Mouse (Mus musculus) myocyte (in vitro differentiated cells): Measurements from ENCODE around the gene Mthfd2.

Experiments used
- CEBPB ChIP-seq: IDR thresholded peaks from 2 replicates; pipeline ENCODE4 v1.6.1; 2011; ENCODE audit warnings: mild to moderate bottlenecking, moderate library complexity; ENCODE audit not compliant: poor library complexity, insufficient read depth, severe bottlenecking
- E2F4 ChIP-seq: IDR thresholded peaks from one replicate; pipeline ENCODE4 v1.6.1; 2011; ENCODE audit warnings: mild to moderate bottlenecking, control low read depth, moderate library complexity; ENCODE audit not compliant: insufficient read depth
- MAX ChIP-seq: IDR thresholded peaks from one replicate; pipeline ENCODE4 v1.6.1; 2011; ENCODE audit warnings: low read depth, mild to moderate bottlenecking, control low read depth
- MYOD1 ChIP-seq, 3 experiments: IDR thresholded peaks; one replicate each; pipeline ENCODE4 v1.6.1; 2011; ENCODE audit warnings: control low read depth in 2 of 3, low read depth in 2 of 3, mild to moderate bottlenecking in 2 of 3, moderate library complexity in 1 of 3; ENCODE audit not compliant: insufficient read length in 2 of 3, control insufficient read depth in 1 of 3
- MYOG ChIP-seq, 3 experiments: IDR thresholded peaks; one replicate each; pipeline ENCODE4 v1.6.1; 2011; ENCODE audit warnings: control low read depth in 2 of 3, low read depth in 2 of 3, mild to moderate bottlenecking in 2 of 3; ENCODE audit not compliant: insufficient read length in 2 of 3, control insufficient read depth in 1 of 3, insufficient read depth in 1 of 3
- POLR2A ChIP-seq: IDR thresholded peaks from one replicate; pipeline ENCODE4 v1.6.1; 2011; ENCODE audit warnings: low read depth, mild to moderate bottlenecking, control low read depth, moderate library complexity; ENCODE audit not compliant: insufficient read length
- POLR2AphosphoS2 ChIP-seq: IDR thresholded peaks from one replicate; pipeline ENCODE4 v1.6.1; 2011; ENCODE audit warnings: low read depth, control low read depth; ENCODE audit not compliant: insufficient read length
- SRF ChIP-seq: IDR thresholded peaks from one replicate; pipeline ENCODE4 v1.6.1; 2011; ENCODE audit warnings: low read depth; ENCODE audit not compliant: control insufficient read depth, insufficient read length
- TCF12 ChIP-seq: IDR thresholded peaks from one replicate; pipeline ENCODE4 v1.6.1; 2011; ENCODE audit warnings: mild to moderate bottlenecking, control low read depth; ENCODE audit not compliant: poor library complexity, insufficient read depth, severe bottlenecking
- USF1 ChIP-seq: IDR thresholded peaks from one replicate; pipeline ENCODE4 v1.6.1; 2011; ENCODE audit warnings: low read depth, mild to moderate bottlenecking, control low read depth, moderate library complexity

DNA sequence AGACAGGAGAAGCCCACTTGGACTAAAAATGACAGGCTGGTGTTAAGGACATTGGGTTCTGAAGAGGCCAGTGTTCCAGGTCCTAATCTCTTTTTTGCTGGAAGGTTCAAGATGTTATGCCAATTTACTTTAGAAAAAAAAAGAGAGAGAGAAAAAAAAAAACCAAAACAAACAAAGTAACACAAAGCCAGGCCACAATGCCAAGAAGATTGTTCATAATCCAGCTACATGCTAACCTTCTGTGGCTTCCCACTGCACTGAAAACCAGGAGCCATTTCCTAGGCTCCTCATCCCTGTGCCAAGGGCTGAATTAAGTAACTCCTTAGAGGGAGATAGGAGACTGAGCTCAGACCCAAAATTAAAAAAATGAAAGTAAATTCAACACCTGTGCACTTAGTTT, 10.4 kb downstream of the Mthfd2 start:
- TF ChIP-seq TCF12, result no peak
- TF ChIP-seq MAX, result no peak
- TF ChIP-seq USF1, result no peak
- TF ChIP-seq POLR2A, result no peak
- TF ChIP-seq MYOG (IDR thresholded peaks at IDR 0.05; ENCODE audit: control insufficient read depth in 1 of 3, insufficient read depth in 1 of 3, insufficient read length in 2 of 3, low read depth in 2 of 3), result no peak
- no peak for TF ChIP-seq E2F4
- TF ChIP-seq MYOD1 (IDR thresholded peaks at IDR 0.05; ENCODE audit: control insufficient read depth in 1 of 3, insufficient read length in 2 of 3, low read depth in 2 of 3), result no peak
- no peak for TF ChIP-seq POLR2AphosphoS2
- TF ChIP-seq CEBPB, result no peak
- no peak for TF ChIP-seq SRF
